Mouse (Mus musculus) cerebellum, adult 2 months (tissue): ENCODE data around the gene Nup210.

Experiments
- CTCF ChIP-seq: fragments of 200-500 bp; IDR thresholded peaks from 2 replicates; pipeline ENCODE4 v1.5.1; 2011; ENCODE audit warnings: low read depth, mild to moderate bottlenecking, control low read depth, low read length, moderate library complexity, borderline replicate concordance; ENCODE audit not compliant: insufficient read depth
- POLR2A ChIP-seq: fragments of 200-500 bp; IDR thresholded peaks from 2 replicates; pipeline ENCODE4 v1.6.1; 2011; ENCODE audit warnings: low read length, control low read depth, borderline replicate concordance; ENCODE audit not compliant: insufficient read depth

GRCm38 (mm10) chr6:91105400-91106129 lies 11.1 kb downstream of the Nup210 start:
- TF ChIP-seq CTCF (0 out of 2 replicates have a peak, but pooled peaks have one; percentile 1), POLR2A (no peak)
